Mouse (Mus musculus): ENCODE data around the gene Psmb1. TPM values are rescaled to one million over a fixed set of nuclear protein-coding genes. Genes with fewer than 3 reads are reported as not detected.

Gene Psmb1
- polyA plus RNA-seq, 1 experiment from 2014 or later = 223 TPM

GRCm38 (mm10) chr17:15431551-15431950 is 68.0 kb downstream of the Psmb1 start:
- no peak for ATAC-seq (replicated peaks; ENCODE audit: insufficient number of reproducible peaks, low FRiP score, low TSS enrichment)
- WGBS (ENCODE audit: insufficient replicate concordance) = 88% methylated on average over 4 of the region's 4 CpGs
- no peaks in the 10 kb centered on the region for H3K9me3 ChIP-seq (replicated peaks; ENCODE audit: control insufficient read depth, low read length)
- no peak overlapping the region for H3K4me2 ChIP-seq
- H3K9ac ChIP-seq (ENCODE audit: low read depth, low read length) = no peak overlapping the region
- peaks cover 12% of the 10 kb centered on the region for H3K36me3 ChIP-seq (ENCODE audit: control insufficient read depth, insufficient read depth, low read length)
- no peaks in the 10 kb centered on the region; the same call in 1 of the 2 replicates for H3K4me1 ChIP-seq (ENCODE audit: control insufficient read depth, insufficient read depth, low read length)
- no peak overlapping the region for H3K4me3 ChIP-seq (ENCODE audit: low read depth, low read length)
- H3K27me3 ChIP-seq (ENCODE audit: control insufficient read depth, insufficient read depth, low read length) = no peaks in the 10 kb centered on the region
- H3K27ac ChIP-seq (ENCODE audit: low read depth, low read length) = no peak overlapping the region

GRCm38 (mm10) chr17:15431021-15431514 is 68.5 kb downstream of the Psmb1 start:
- no peaks in the 10 kb centered on the region for H3K9me3 ChIP-seq (replicated peaks; ENCODE audit: control insufficient read depth, low read length)
- H3K4me2 ChIP-seq = no peak overlapping the region
- peaks cover 12% of the 10 kb centered on the region for H3K36me3 ChIP-seq (ENCODE audit: control insufficient read depth, insufficient read depth, low read length)
- H3K4me1 ChIP-seq (ENCODE audit: control insufficient read depth, insufficient read depth, low read length) = no peaks in the 10 kb centered on the region; the same call in 1 of the 2 replicates
- H3K27me3 ChIP-seq (ENCODE audit: control insufficient read depth, insufficient read depth, low read length) = no peaks in the 10 kb centered on the region
- no peak overlapping the region for H3K27ac ChIP-seq (ENCODE audit: low read depth, low read length)
- no peak overlapping the region for H3K4me3 ChIP-seq (ENCODE audit: low read depth, low read length)
- ATAC-seq (replicated peaks; ENCODE audit: insufficient number of reproducible peaks, low FRiP score, low TSS enrichment) = no peak
- H3K9ac ChIP-seq (ENCODE audit: low read depth, low read length) = no peak overlapping the region
- WGBS (ENCODE audit: insufficient replicate concordance) = 53% methylated on average over 5 of the region's 5 CpGs

GRCm38 (mm10) chr17:15429937-15430336 is 69.6 kb downstream of the Psmb1 start:
- Histone ChIP-seq H3K27ac (ENCODE audit: low read depth, low read length) (no peak overlapping the region), H3K36me3 (ENCODE audit: control insufficient read depth, insufficient read depth, low read length) (peaks cover 19% of the 10 kb centered on the region), H3K27me3 (ENCODE audit: control insufficient read depth, insufficient read depth, low read length) (no peaks in the 10 kb centered on the region), H3K9me3 (replicated peaks; ENCODE audit: control insufficient read depth, low read length) (no peaks in the 10 kb centered on the region), H3K4me3 (ENCODE audit: low read depth, low read length) (no peak overlapping the region), H3K4me1 (ENCODE audit: control insufficient read depth, insufficient read depth, low read length) (no peaks in the 10 kb centered on the region; the same call in 1 of the 2 replicates), H3K9ac (ENCODE audit: low read depth, low read length) (no peak overlapping the region), H3K4me2 (no peak overlapping the region)
- WGBS (ENCODE audit: insufficient replicate concordance) = 60% methylated on average over 1 of the region's 1 CpGs
- no peak for ATAC-seq (replicated peaks; ENCODE audit: insufficient number of reproducible peaks, low FRiP score, low TSS enrichment)

GRCm38 (mm10) chr17:15429451-15429850 is 70.1 kb downstream of the Psmb1 start:
- no peak for ATAC-seq (replicated peaks; ENCODE audit: insufficient number of reproducible peaks, low FRiP score, low TSS enrichment)
- 79% methylated on average over 6 of the region's 6 CpGs for WGBS (ENCODE audit: insufficient replicate concordance)
- peaks cover 21% of the 10 kb centered on the region for H3K36me3 ChIP-seq (ENCODE audit: control insufficient read depth, insufficient read depth, low read length)
- H3K4me3 ChIP-seq (ENCODE audit: low read depth, low read length) = no peak overlapping the region
- H3K27me3 ChIP-seq (ENCODE audit: control insufficient read depth, insufficient read depth, low read length) = no peaks in the 10 kb centered on the region
- no peaks in the 10 kb centered on the region for H3K9me3 ChIP-seq (replicated peaks; ENCODE audit: control insufficient read depth, low read length)
- H3K4me1 ChIP-seq (ENCODE audit: control insufficient read depth, insufficient read depth, low read length) = no peaks in the 10 kb centered on the region; the same call in 1 of the 2 replicates
- no peak overlapping the region for H3K27ac ChIP-seq (ENCODE audit: low read depth, low read length)
- H3K9ac ChIP-seq (ENCODE audit: low read depth, low read length) = no peak overlapping the region
- H3K4me2 ChIP-seq = no peak overlapping the region

GRCm38 (mm10) chr17:15425931-15426330 is 73.6 kb downstream of the Psmb1 start:
- Histone ChIP-seq H3K9me3 (replicated peaks; ENCODE audit: control insufficient read depth, low read length) (no peaks in the 10 kb centered on the region), H3K9ac (ENCODE audit: low read depth, low read length) (no peak overlapping the region), H3K4me1 (ENCODE audit: control insufficient read depth, insufficient read depth, low read length) (no peaks in the 10 kb centered on the region; the same call in 1 of the 2 replicates), H3K36me3 (ENCODE audit: control insufficient read depth, insufficient read depth, low read length) (peaks cover 31% of the 10 kb centered on the region), H3K27me3 (ENCODE audit: control insufficient read depth, insufficient read depth, low read length) (no peaks in the 10 kb centered on the region), H3K27ac (ENCODE audit: low read depth, low read length) (no peak overlapping the region), H3K4me3 (ENCODE audit: low read depth, low read length) (no peak overlapping the region), H3K4me2 (no peak overlapping the region)
- 83% methylated on average over 3 of the region's 3 CpGs for WGBS (ENCODE audit: insufficient replicate concordance)
- no peak for ATAC-seq (replicated peaks; ENCODE audit: insufficient number of reproducible peaks, low FRiP score, low TSS enrichment)

Other genes starting within 250 kb of the Psmb1 start
- gene Dll1, start 122.9 kb downstream of the Psmb1 start, polyA plus RNA-seq (2014; fragmentation: Nextera tagmentation; extraction: Ambion mirVana) = 5.4 and 6.3 TPM in 2 replicates
- 16.7 and 19.1 TPM in 2 replicates for gene Fam120b, start 103.5 kb downstream of the Psmb1 start, polyA plus RNA-seq (2014; fragmentation: Nextera tagmentation; extraction: Ambion mirVana)
- 31.7 and 40.0 TPM in 2 replicates for gene Tbp, start 137 bp upstream of the Psmb1 start, polyA plus RNA-seq (2014; fragmentation: Nextera tagmentation; extraction: Ambion mirVana)
- 30.1 and 33.4 TPM in 2 replicates for gene Pdcd2, start 27.6 kb upstream of the Psmb1 start, polyA plus RNA-seq (2014; fragmentation: Nextera tagmentation; extraction: Ambion mirVana)
- gene Prdm9, start 64.6 kb upstream of the Psmb1 start, polyA plus RNA-seq (2014; fragmentation: Nextera tagmentation; extraction: Ambion mirVana) = 1.0 and 1.2 TPM in 2 replicates
- 17.1 and 26.2 TPM in 2 replicates for gene Chd1, start 205.2 kb upstream of the Psmb1 start, polyA plus RNA-seq (2014; fragmentation: Nextera tagmentation; extraction: Ambion mirVana)